Mouse (Mus musculus) heart, adult 2 months (tissue): Measurements from ENCODE around the gene Nedd8. TPM values are rescaled to one million over a fixed set of nuclear protein-coding genes. Genes with fewer than 3 reads are reported as not detected.
A peak's percentile ranks its signal among the peaks of the same experiment; 100 is the strongest.

Source experiments
- DNase-seq, 2 experiments: peaks; one replicate each; pipeline ENCODE4 v3.0.0; 2021
- H3K27ac ChIP-seq: fragments of 200-600 bp; 2 replicates; pipeline ENCODE4 v1.8.1; 2022
- H3K27me3 ChIP-seq: fragments of 200-500 bp; 2 replicates; pipeline ENCODE4 v1.6.1; 2012; ENCODE audit warnings: mild to moderate bottlenecking, low read length, inconsistent platforms, mixed read lengths; ENCODE audit not compliant: control insufficient read depth, insufficient read depth
- H3K36me3 ChIP-seq: fragments of 200-500 bp; 2 replicates; pipeline ENCODE4 v1.6.1; 2012; ENCODE audit warnings: low read length, inconsistent platforms; ENCODE audit not compliant: control insufficient read depth, insufficient read depth
- H3K4me1 ChIP-seq: fragments of 200-500 bp; 2 replicates; pipeline ENCODE4 v1.6.1; 2011; ENCODE audit warnings: low read length; ENCODE audit not compliant: control insufficient read depth, insufficient read depth
- H3K4me3 ChIP-seq: fragments of 200-600 bp; 2 replicates; pipeline ENCODE4 v1.8.1; 2022
- H3K79me2 ChIP-seq: fragments of 200-500 bp; replicated peaks from 2 replicates; pipeline ENCODE4 v1.6.1; 2012; ENCODE audit warnings: mild to moderate bottlenecking, inconsistent platforms, low read length, moderate library complexity, mixed read lengths; ENCODE audit not compliant: control insufficient read depth, insufficient read depth
- H3K9ac ChIP-seq: fragments of 200-500 bp; 2 replicates; pipeline ENCODE4 v1.6.1; 2012; ENCODE audit warnings: low read depth, mild to moderate bottlenecking, control low read depth, inconsistent platforms, low read length, mixed read lengths
- CTCF ChIP-seq: fragments of 200-600 bp; IDR thresholded peaks from 2 replicates; pipeline ENCODE4 v1.8.1; 2022; ENCODE audit warnings: antibody characterized with exemption, mild to moderate bottlenecking, moderate library complexity
- EP300 ChIP-seq: fragments of 200-500 bp; IDR thresholded peaks from 2 replicates; pipeline ENCODE4 v1.6.1; 2011; ENCODE audit warnings: low read depth, low read length, control low read depth; ENCODE audit not compliant: insufficient read depth
- POLR2A ChIP-seq: fragments of 200-500 bp; IDR thresholded peaks from 2 replicates; pipeline ENCODE4 v1.6.1; 2011; ENCODE audit warnings: mild to moderate bottlenecking, low read depth, low read length, control low read depth; ENCODE audit not compliant: insufficient read depth
- WGBS: fragments of 180-500 bp; shearing (Covaris S2); methylation state at CpG from one replicate; pipeline ENCODE4 v1.1.7; 2018; 5-methylcytosine and 5-hydroxymethylcytosine counted together
- intact Hi-C: fragments of 180-260 bp; cut with DNase I; formaldehyde crosslinking; loops from one replicate; pipeline ENCODE4 v1.15.1; 2025
- polyA plus RNA-seq: library from polyadenylated mRNA; depleted of rRNA; stranded (reverse); fragments of >200 nt; gene quantifications from 2 replicates; pipeline ENCODE4 v1.2.3, GENCODE M21; 2012
- total RNA-seq, 2 experiments: library from RNA; stranded (reverse); gene quantifications; 2 replicates each; pipeline ENCODE4 v1.2.3; 2021

Gene Nedd8
- total and polyA plus RNA-seq, 3 experiments: 242 to 265 (median 262) TPM

DNA sequence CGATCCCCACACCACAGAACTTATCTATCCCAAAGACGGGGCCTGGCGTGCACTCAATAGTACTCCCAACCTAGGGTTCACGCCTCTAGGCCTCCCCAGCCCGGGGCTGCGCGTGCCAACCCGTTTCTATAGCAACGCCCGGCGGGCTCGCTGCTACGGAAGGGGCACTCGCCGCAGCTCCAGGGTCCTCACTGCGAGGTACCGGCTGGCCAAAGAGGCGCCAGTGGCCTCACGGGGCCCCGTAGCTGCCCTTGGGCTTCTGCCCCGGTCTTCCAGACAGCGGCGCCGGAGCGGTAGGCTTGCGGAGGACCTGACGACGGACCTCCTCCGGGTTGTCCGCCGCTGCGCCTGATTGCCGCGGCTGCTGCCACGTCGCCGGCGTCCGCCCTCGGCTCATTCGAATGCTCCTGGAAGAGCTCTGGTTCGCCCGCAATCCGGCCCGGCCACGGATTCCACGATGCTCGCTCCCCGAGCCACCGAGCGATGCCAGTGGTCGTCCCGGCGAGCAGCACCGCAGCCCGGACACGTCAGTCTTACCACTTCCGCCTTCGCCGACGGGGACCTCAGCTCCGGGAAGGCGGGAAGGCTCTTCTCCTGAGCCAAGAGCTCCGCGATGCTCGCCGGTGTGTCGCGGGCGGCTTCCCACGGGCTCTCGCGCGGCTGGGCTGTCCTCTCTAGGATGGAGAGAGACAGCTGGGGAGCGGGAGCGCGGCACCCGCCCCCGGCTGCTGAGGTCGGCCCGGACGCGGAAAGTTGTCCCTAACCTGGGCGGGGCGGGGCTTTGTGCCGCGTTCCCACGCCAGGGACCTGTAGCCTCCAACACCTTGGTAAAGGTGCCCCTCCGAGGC lies 28.6 kb downstream of the Nedd8 start, which contains the start of gene Tm9sf1:
TSS of gene Tm9sf1 (minus strand) at position 747 of the 848 bp plus-strand sequence.
- Histone ChIP-seq H3K27me3 (no peaks in the 10 kb centered on the region), H3K4me3 (peak within 1 kb of the TSS; percentile 95), H3K27ac (peak within 1 kb of the TSS; percentile 100), H3K36me3 (no peaks in the 10 kb centered on the region), H3K79me2 (0 out of 2 replicates have a peak, but pooled peaks cover 2% of the 10 kb centered on the region), H3K9ac (peak within 1 kb of the TSS; percentile 88), H3K4me1 (peaks cover 5% of the 10 kb centered on the region)
- TF ChIP-seq POLR2A (peak; percentile 47; the same call in 1 of the 2 replicates), EP300 (no peak), CTCF (peak; percentile 27; the same call in 1 of the 2 replicates)
- intact Hi-C loops: loop anchor here (2.0 to 5.0 kb wide), 3 partner anchors 18 to 79 kb away; partner anchors contain the start of genes Mdp1 and Rabggta
- WGBS: under 1% methylated on average over 89 of the region's 89 CpGs
- DNase-seq: peak; percentile 94

- H3K36me3 ChIP-seq: no peaks in the 10 kb centered on the region
Observed at GRCm38 (mm10) chr14:55642679-55643059, 29.3 kb downstream of the Nedd8 start.

GRCm38 (mm10) chr14:55641291-55641690 lies 30.6 kb downstream of the Nedd8 start:
- H3K36me3 ChIP-seq: no peaks in the 10 kb centered on the region
- intact Hi-C loops: loop anchor here (5.0 kb wide), 1 partner anchor 81 kb away; the partner anchor contains the start of gene Rabggta
- no peak for DNase-seq
- H3K9ac ChIP-seq: no peak overlapping the region
- peaks cover 5% of the 10 kb centered on the region for H3K4me1 ChIP-seq
- no peak overlapping the region for H3K4me3 ChIP-seq
- TF ChIP-seq POLR2A: no peak
- TF ChIP-seq CTCF: no peak
- no peak for TF ChIP-seq EP300
- 96% methylated on average over 13 of the region's 13 CpGs for WGBS
- H3K79me2 ChIP-seq: 0 out of 2 replicates have a peak, but pooled peaks cover 2% of the 10 kb centered on the region
- no peaks in the 10 kb centered on the region for H3K27me3 ChIP-seq
- H3K27ac ChIP-seq: no peak overlapping the region

More at GRCm38 (mm10) chr14:55642679-55643059, 29.3 kb downstream of the Nedd8 start:
- Histone ChIP-seq H3K9ac (peak overlapping the region; percentile 88), H3K79me2 (0 out of 2 replicates have a peak, but pooled peaks cover 2% of the 10 kb centered on the region), H3K4me3 (peak overlapping the region; percentile 95), H3K27me3 (no peaks in the 10 kb centered on the region), H3K27ac (peak overlapping the region; percentile 100), H3K4me1 (peaks cover 5% of the 10 kb centered on the region)
- TF ChIP-seq POLR2A: no peak
- no peak for TF ChIP-seq CTCF
- TF ChIP-seq EP300: no peak
- intact Hi-C loops: loop anchor here (2.0 to 5.0 kb wide), 3 partner anchors 18 to 80 kb away; partner anchors contain the start of genes Mdp1 and Rabggta
- WGBS: 14% methylated on average over 8 of the region's 8 CpGs
- no peak for DNase-seq

DNA sequence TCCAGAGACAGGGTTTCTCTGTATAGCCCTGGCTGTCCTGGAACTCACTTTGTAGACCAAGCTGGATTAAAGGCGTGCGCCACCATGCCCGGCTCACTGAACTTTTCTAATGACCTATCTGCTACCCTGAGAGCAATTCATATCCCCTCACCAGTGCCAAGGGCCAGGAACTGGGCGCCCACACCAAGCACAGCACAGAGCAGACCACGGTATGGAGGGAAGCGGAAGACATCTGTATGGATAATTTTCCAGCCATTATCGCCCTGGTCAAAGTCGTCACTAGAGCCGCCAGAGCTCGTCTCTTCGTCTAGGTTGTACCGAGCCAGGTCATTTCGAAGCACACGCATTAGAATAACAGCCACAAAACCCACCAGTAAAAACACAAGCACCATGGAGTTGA lies 31.1 kb downstream of the Nedd8 start:
- H3K27ac ChIP-seq: no peak overlapping the region
- H3K4me3 ChIP-seq: no peak overlapping the region
- WGBS: 95% methylated on average over 14 of the region's 14 CpGs
- H3K79me2 ChIP-seq: 0 out of 2 replicates have a peak, but pooled peaks cover 2% of the 10 kb centered on the region
- H3K27me3 ChIP-seq: no peaks in the 10 kb centered on the region
- H3K36me3 ChIP-seq: peaks cover 2% of the 10 kb centered on the region; the same call in 1 of the 2 replicates
- no peak for DNase-seq
- intact Hi-C loops: loop anchor here (5.0 kb wide), 1 partner anchor 81 kb away; the partner anchor contains the start of gene Rabggta
- no peak for TF ChIP-seq EP300
- no peak for TF ChIP-seq CTCF
- TF ChIP-seq POLR2A: no peak
- H3K4me1 ChIP-seq: peaks cover 5% of the 10 kb centered on the region
- no peak overlapping the region for H3K9ac ChIP-seq

DNA sequence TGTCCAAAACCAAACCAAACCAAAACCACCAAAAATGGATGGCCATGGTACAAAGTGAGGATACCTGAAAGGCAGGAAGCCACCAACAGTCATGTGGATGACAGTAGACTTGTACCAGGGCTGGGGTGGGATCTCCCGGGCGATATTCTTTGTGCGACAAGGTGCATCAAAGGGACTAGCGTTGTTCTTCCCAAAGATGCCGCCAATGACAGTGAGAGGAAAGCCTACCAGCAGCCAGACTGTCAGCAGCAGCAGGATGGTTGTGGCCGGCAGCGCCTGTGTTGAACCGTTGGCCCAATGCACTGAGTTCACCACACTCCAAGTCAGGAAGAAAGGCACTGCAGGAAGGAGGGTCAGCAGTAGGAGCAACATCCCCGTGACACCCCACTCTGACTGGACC lies 34.1 kb downstream of the Nedd8 start, which contains the start of gene Gm49378:
TSS of gene Gm49378 (minus strand) at position 101 of the 400 bp plus-strand sequence.
- intact Hi-C loops: loop anchor here (2.0 to 5.0 kb wide), 2 partner anchors 35 to 43 kb away; partner anchors contain the start of genes Gmpr2, Nedd8 and Tinf2
- Histone ChIP-seq H3K4me3 (no peak within 1 kb of the TSS), H3K27me3 (no peaks in the 10 kb centered on the region), H3K36me3 (peaks cover 2% of the 10 kb centered on the region; the same call in 1 of the 2 replicates), H3K79me2 (0 out of 2 replicates have a peak, but pooled peaks cover 2% of the 10 kb centered on the region), H3K9ac (no peak within 1 kb of the TSS), H3K4me1 (peaks cover 3% of the 10 kb centered on the region), H3K27ac (no peak within 1 kb of the TSS)
- DNase-seq: no peak
- TF ChIP-seq CTCF: no peak
- no peak for TF ChIP-seq POLR2A
- TF ChIP-seq EP300: no peak
- WGBS: 92% methylated on average over 9 of the region's 9 CpGs
